Mouse (Mus musculus): Measurements from ENCODE around the gene Nt5e.

Nt5e gene

GRCm38 (mm10) chr9:88380542-88380941 is 53.5 kb downstream of the Nt5e start:
- DNase-seq (ENCODE audit: low spot score in 2 of 2): no peak

- DNase-seq (ENCODE audit: low spot score in 2 of 2): no peak
Observed at GRCm38 (mm10) chr9:88388826-88389225, 61.8 kb downstream of the Nt5e start.

GRCm38 (mm10) chr9:88394852-88395251 is 67.9 kb downstream of the Nt5e start:
- DNase-seq (ENCODE audit: low spot score in 2 of 2): no peak

- no peak for DNase-seq (ENCODE audit: low spot score in 2 of 2)
Observed at GRCm38 (mm10) chr9:88398461-88398860, 71.5 kb downstream of the Nt5e start.

GRCm38 (mm10) chr9:88404088-88404487 is 77.1 kb downstream of the Nt5e start:
- no peak for DNase-seq (ENCODE audit: low spot score in 2 of 2)

- DNase-seq (ENCODE audit: low spot score in 2 of 2): no peak
Observed at GRCm38 (mm10) chr9:88404515-88404914, 77.5 kb downstream of the Nt5e start.

- no peak for DNase-seq (ENCODE audit: low spot score in 2 of 2)
Observed at GRCm38 (mm10) chr9:88409978-88410377, 83.0 kb downstream of the Nt5e start.

- no peak for DNase-seq (ENCODE audit: low spot score in 2 of 2)
Observed at GRCm38 (mm10) chr9:88416752-88417151, 89.8 kb downstream of the Nt5e start.

All from frontal cortex, postnatal 14 days (tissue).